Mouse (Mus musculus): Measurements from ENCODE around the gene Rcan3. TPM values are rescaled to one million over a fixed set of nuclear protein-coding genes. Genes with fewer than 3 reads are reported as not detected.
A peak's percentile ranks its signal among the peaks of the same experiment; 100 is the strongest.

The Rcan3 gene
- polyA plus RNA-seq, 1 experiment from 2014 or later, result 18.6 TPM

DNA sequence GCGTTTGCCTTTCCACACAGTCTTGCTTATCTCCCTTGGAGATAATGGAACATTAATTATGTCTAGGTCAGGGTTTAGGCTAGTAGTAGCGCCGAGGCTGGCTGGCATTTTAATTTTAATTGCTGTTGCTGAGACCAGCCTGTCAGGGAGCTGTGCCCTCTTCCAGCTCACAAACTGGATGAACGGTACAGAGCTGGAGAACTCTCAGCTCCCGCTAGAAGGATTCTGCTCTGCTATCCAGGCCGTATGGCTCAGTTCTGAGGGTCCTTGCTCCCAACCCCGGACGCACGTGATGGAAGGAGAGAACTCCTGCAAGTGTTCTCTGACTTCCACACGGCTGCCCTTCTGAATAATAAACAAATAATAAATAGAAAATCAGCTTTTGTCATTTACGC lies 739 bp upstream of the Rcan3 start:
- WGBS, result 31% methylated on average over 11 of the region's 11 CpGs
- ATAC-seq (ENCODE audit: low FRiP score), result peak; percentile 45; the same call in 1 of the 2 replicates
- Histone ChIP-seq H3K36me3 (replicated peaks) (no peaks in the 10 kb centered on the region), H3K9me3 (no peaks in the 10 kb centered on the region), H3K27me3 (peaks cover 6% of the 10 kb centered on the region), H3K4me1 (peaks cover 18% of the 10 kb centered on the region), H3K27ac (peak overlapping the region; percentile 61; the same call in 1 of the 2 replicates), H3K4me2 (peak overlapping the region; percentile 94), H3K9ac (peak overlapping the region; percentile 85), H3K4me3 (replicated peaks) (peak overlapping the region; percentile 72)

DNA sequence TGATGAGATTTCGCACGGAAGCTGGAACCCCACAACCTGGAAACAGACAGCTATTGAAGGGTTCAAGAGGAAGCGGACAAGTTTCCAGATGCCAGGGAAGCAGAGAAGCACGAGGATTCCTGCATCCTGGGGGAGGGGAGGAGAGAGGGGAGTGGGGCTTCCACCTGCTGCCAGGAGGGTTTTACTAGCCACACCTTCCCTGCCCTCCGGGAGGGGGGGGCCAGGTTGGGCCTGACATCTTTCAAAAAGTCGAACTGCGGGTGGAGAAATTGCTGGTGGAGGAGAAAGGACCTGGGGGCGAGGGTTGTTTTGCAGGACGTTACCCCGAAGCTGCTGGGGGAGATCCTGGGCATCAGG lies 589 bp downstream of the Rcan3 start:
- ATAC-seq (ENCODE audit: low FRiP score), result no peak
- 6% methylated on average over 10 of the region's 10 CpGs for WGBS
- peak overlapping the region; percentile 94 for H3K4me2 ChIP-seq
- H3K27ac ChIP-seq, result 0 out of 2 replicates have a peak overlapping the region, but pooled peaks have one; percentile 36
- H3K4me3 ChIP-seq (replicated peaks), result peak overlapping the region; percentile 72
- H3K9me3 ChIP-seq, result no peaks in the 10 kb centered on the region
- peak overlapping the region; percentile 85 for H3K9ac ChIP-seq
- peaks cover 6% of the 10 kb centered on the region for H3K27me3 ChIP-seq
- no peaks in the 10 kb centered on the region for H3K36me3 ChIP-seq (replicated peaks)
- H3K4me1 ChIP-seq, result peaks cover 13% of the 10 kb centered on the region

DNA sequence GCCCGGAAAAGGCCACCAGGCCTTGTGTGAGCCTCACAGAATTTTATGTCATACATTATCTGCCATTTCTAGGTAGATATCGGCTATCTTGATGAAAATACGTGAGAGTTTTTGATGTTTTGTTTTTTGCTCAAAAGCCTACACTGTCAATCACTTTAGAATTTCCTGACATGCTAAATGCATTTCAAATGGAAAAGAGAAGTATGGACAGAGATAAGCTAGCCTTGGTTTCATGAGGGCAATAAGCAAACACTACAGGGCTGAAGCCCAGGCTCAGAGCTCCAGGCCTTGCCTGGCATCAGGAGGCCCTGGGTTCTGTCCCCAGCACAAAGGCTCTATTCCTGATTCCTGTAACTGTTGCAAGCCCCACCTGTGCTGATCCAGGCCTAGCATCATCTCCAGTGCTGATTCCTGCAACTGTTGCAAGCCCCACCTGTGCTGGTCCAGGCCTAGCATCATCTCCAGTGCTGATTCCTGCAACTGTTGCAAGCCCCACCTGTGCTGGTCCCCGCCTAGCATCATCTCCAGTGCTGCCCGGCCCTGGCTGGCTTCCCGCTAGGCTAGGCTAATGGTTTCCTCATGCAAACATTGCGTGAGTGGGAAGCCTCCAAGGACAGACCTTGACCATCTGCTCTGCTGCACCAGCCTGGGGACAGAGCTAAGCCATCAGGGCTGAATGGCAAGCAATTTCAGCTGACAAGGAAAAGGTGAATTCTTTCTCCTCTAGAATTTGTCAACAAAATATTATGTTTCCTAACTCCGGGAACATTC lies 3.5 kb downstream of the Rcan3 start:
- no peak overlapping the region for H3K4me3 ChIP-seq (replicated peaks)
- H3K9me3 ChIP-seq, result no peaks in the 10 kb centered on the region
- no peak for ATAC-seq (ENCODE audit: low FRiP score)
- H3K36me3 ChIP-seq (replicated peaks), result no peaks in the 10 kb centered on the region
- peaks cover 13% of the 10 kb centered on the region for H3K4me1 ChIP-seq
- no peak overlapping the region for H3K4me2 ChIP-seq
- no peak overlapping the region for H3K27ac ChIP-seq
- 84% methylated on average over 8 of the region's 8 CpGs for WGBS
- H3K9ac ChIP-seq, result no peak overlapping the region
- peaks cover under 1% of the 10 kb centered on the region for H3K27me3 ChIP-seq

DNA sequence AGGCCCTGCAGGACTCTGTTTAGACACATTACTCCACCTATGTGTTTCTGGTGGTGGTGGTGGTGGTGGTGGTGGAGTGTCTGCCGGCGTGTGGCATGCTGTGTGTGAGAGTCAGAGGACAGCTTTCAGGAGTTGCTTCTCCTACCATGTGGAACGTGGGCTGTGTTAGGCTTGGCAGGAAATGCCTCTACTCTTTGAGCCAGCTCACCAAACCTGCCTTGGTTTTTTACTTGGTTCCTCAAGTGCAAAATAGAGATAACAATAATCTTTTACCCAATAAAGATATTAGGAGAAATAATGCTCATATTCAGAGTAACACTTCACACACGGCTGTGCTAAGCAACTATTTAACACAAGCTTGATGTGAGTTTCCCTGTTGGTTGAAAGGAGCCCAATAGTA lies 4.3 kb downstream of the Rcan3 start:
- 90% methylated on average over 4 of the region's 4 CpGs for WGBS
- ATAC-seq (ENCODE audit: low FRiP score), result no peak

DNA sequence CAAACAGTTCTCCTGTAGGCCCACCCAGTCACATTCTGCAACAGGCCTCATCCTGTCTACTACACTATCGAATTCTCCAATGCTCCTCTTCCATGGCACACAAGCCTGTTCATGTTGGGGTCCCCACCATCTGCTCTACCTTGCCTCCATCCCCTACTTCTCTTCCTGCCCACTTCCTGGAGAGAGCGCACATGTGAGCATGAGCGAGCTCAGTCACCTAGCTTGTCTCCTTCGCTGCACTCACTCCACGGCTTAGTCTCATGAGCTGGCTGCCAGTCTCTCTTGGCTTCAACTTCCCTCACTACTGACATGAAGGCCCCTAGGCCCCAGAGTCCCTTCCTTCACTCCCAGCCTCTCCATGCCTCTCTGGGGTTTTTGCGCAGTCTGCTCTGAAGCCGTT lies 7.1 kb downstream of the Rcan3 start:
- H3K9me3 ChIP-seq, result no peaks in the 10 kb centered on the region
- H3K4me2 ChIP-seq, result no peak overlapping the region
- no peaks in the 10 kb centered on the region; the same call in 1 of the 2 replicates for H3K27me3 ChIP-seq
- H3K4me3 ChIP-seq (replicated peaks), result no peak overlapping the region
- no peak overlapping the region for H3K27ac ChIP-seq
- no peaks in the 10 kb centered on the region for H3K4me1 ChIP-seq
- no peak for ATAC-seq (ENCODE audit: low FRiP score)
- H3K9ac ChIP-seq, result no peak overlapping the region
- peaks cover 15% of the 10 kb centered on the region; the same call in 1 of the 2 replicates for H3K36me3 ChIP-seq (replicated peaks)
- WGBS, result 95% methylated on average over 7 of the region's 7 CpGs

More for the DNA sequence above, 4.3 kb downstream of the Rcan3 start:
- no peak overlapping the region for H3K9ac ChIP-seq
- H3K27me3 ChIP-seq, result no peaks in the 10 kb centered on the region; the same call in 1 of the 2 replicates
- no peak overlapping the region for H3K4me2 ChIP-seq
- peaks cover 9% of the 10 kb centered on the region for H3K4me1 ChIP-seq
- H3K9me3 ChIP-seq, result no peaks in the 10 kb centered on the region
- H3K36me3 ChIP-seq (replicated peaks), result no peaks in the 10 kb centered on the region
- H3K4me3 ChIP-seq (replicated peaks), result no peak overlapping the region
- H3K27ac ChIP-seq, result no peak overlapping the region

DNA sequence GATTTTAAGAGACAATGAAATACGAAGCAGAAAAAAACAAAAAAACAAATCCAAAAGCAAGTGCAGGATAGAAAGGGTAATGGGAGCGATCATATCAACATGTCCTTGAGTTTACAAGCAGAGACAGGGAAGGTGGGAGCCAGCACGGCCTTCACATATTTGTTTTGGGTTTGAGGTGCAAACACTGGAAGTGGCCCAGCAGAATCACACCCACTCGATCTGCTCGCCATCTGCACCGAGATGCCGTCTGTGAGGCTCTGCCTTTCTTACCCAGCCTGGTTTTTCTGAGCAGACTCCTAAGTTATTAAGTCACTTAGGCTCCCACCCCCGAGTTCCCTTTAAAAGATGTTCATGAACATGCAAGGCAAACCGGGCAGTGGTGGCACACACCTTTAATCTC lies 8.0 kb downstream of the Rcan3 start:
- H3K4me1 ChIP-seq, result no peaks in the 10 kb centered on the region
- no peak overlapping the region for H3K9ac ChIP-seq
- no peak overlapping the region for H3K4me3 ChIP-seq (replicated peaks)
- 88% methylated on average over 9 of the region's 9 CpGs for WGBS
- H3K36me3 ChIP-seq (replicated peaks), result peaks cover 20% of the 10 kb centered on the region; the same call in 1 of the 2 replicates
- H3K4me2 ChIP-seq, result no peak overlapping the region
- ATAC-seq (ENCODE audit: low FRiP score), result no peak
- no peaks in the 10 kb centered on the region for H3K27me3 ChIP-seq
- H3K27ac ChIP-seq, result no peak overlapping the region
- no peaks in the 10 kb centered on the region for H3K9me3 ChIP-seq

DNA sequence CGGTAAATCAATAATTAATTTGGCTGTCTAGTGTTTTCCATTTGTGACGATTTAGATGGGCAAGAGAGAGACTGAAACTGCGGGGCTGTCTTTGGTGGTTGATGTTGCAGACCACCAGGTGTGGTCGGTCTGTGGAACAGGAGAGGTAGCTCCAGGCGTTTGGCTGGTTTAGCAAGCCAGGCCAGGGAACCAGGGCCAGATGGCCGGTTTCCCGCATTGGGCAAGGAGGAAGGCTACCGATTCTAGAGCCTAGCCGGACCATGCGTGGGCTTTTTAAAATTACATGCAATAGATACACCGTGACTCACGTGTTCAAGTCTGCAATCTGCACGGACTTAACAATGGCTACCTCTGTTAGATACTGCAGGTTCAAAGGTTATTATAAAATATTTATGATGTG lies 12.7 kb downstream of the Rcan3 start:
- peaks cover 40% of the 10 kb centered on the region for H3K36me3 ChIP-seq (replicated peaks)
- no peak for ATAC-seq (ENCODE audit: low FRiP score)

DNA sequence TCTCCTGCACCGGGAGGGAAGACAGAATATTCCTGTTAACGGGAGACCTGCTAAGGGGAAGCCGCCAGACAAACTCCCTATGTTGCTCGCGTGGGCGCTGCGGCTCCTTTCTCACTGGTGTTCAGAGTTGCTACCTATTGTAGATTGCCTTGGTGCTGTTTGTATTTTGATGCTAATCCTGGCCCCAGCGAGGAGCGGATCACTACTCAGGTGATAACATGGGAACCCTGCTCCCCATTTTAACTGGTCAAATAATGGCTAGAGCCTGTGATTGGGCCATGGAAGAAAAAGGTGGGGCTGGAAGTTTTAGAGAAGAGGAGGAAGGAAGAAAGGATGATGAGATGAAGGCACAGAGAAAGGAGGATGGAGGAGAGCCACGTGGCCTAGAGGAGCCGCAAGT lies 13.2 kb downstream of the Rcan3 start:
- no peaks in the 10 kb centered on the region for H3K27me3 ChIP-seq
- H3K27ac ChIP-seq, result no peak overlapping the region
- ATAC-seq (ENCODE audit: low FRiP score), result no peak
- no peak overlapping the region for H3K4me3 ChIP-seq (replicated peaks)
- no peak overlapping the region for H3K9ac ChIP-seq
- 84% methylated on average over 11 of the region's 11 CpGs for WGBS
- H3K36me3 ChIP-seq (replicated peaks), result peaks cover 40% of the 10 kb centered on the region
- no peak overlapping the region for H3K4me2 ChIP-seq
- no peaks in the 10 kb centered on the region for H3K9me3 ChIP-seq
- no peaks in the 10 kb centered on the region for H3K4me1 ChIP-seq

More for the DNA sequence above, 12.7 kb downstream of the Rcan3 start:
- 95% methylated on average over 13 of the region's 13 CpGs for WGBS
- no peaks in the 10 kb centered on the region for H3K27me3 ChIP-seq
- H3K4me2 ChIP-seq, result no peak overlapping the region
- no peak overlapping the region for H3K4me3 ChIP-seq (replicated peaks)
- no peaks in the 10 kb centered on the region for H3K9me3 ChIP-seq
- H3K9ac ChIP-seq, result no peak overlapping the region
- no peak overlapping the region for H3K27ac ChIP-seq
- no peaks in the 10 kb centered on the region for H3K4me1 ChIP-seq

DNA sequence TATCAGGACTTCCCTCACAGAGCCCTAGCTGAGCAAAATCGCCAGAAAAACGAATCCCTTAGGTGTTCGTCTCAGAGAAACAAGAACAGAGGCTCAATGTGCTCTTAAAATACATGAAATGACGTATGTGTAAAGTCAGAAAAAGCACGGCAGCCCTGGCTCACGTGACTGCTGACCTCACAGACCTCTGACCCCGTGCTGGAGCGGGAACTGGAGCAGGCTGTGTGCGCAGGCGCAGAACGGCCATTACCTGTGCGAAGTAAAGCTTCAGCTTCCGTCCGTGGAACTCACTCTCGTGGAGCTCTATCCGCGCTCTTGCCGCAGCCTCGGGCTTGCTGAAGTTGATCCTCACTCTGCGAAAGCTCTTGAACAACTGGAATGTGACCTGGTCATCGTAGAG lies 13.7 kb downstream of the Rcan3 start:
- Histone ChIP-seq H3K4me3 (replicated peaks) (no peak overlapping the region), H3K36me3 (replicated peaks) (peaks cover 42% of the 10 kb centered on the region), H3K27ac (no peak overlapping the region), H3K9me3 (no peaks in the 10 kb centered on the region), H3K4me2 (no peak overlapping the region), H3K9ac (no peak overlapping the region), H3K27me3 (no peaks in the 10 kb centered on the region), H3K4me1 (no peaks in the 10 kb centered on the region)
- ATAC-seq (ENCODE audit: low FRiP score), result no peak
- 90% methylated on average over 21 of the region's 21 CpGs for WGBS

DNA sequence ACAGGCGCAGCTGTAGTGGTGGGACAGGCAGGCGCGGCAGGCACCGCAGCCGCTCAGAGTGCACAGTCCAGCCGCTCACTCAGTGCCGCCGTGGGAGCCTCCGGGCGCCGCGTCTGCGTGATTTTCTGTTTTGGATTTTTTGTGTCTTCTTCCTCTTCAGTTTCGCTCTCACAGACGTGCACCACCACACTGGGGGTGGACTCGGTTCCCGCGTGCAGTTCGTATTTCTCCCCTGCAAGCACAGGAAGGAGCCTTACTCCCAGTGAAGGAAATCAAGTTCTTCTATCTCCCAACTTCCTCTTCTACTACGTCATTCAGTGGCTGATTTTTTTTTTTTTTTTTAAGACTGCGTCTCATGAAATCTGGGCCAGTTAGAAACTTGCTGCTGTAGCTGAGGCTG lies 17.3 kb downstream of the Rcan3 start:
- Histone ChIP-seq H3K4me1 (no peaks in the 10 kb centered on the region), H3K9me3 (no peaks in the 10 kb centered on the region), H3K27ac (no peak overlapping the region), H3K4me2 (no peak overlapping the region), H3K9ac (no peak overlapping the region), H3K27me3 (no peaks in the 10 kb centered on the region), H3K4me3 (replicated peaks) (no peak overlapping the region), H3K36me3 (replicated peaks) (peaks cover 33% of the 10 kb centered on the region)
- WGBS, result 94% methylated on average over 21 of the region's 21 CpGs
- ATAC-seq (ENCODE audit: low FRiP score), result no peak

DNA sequence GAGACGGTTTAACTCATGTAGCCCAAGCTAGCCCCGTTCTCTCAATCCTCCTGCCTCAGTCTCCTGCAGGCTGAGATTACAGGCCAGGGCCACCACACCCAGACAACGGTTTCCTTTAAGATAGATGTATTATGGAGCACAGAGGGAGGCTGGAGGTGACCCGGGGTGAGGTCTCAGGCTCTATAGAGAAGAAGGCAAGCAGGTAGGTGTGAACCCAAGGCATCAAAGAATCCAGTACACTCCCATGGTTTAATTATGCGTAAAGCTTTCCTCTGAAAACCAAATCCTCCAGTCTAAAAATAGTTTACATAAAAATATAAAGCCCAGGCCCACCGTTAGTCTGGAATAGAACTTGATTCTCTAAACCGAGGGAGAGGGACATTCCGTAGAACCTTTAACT lies 20.2 kb downstream of the Rcan3 start:
- ATAC-seq (ENCODE audit: low FRiP score), result no peak
- WGBS, result 84% methylated on average over 8 of the region's 8 CpGs

DNA sequence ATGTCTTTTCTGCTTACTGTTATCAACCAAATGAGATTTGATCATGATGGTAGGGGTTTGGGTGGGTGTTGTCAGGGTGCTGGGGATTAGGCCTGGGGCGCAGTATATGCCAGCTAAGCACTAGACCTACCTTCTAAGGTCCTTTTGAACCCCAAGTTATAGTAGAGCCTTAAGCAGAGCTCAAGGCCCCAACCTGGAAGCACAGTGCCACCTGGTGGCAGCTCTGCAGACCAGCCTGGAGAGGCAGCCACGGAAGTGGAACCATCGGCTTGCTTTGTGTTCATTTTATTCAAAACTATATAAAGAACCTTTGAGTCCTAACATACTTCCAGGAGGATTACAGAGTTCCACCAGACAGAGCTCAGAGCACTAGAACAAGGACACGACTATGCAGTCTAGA lies 22.0 kb downstream of the Rcan3 start:
- Histone ChIP-seq H3K4me2 (no peak overlapping the region), H3K9me3 (no peaks in the 10 kb centered on the region), H3K9ac (no peak overlapping the region), H3K27ac (no peak overlapping the region), H3K4me1 (no peaks in the 10 kb centered on the region), H3K27me3 (no peaks in the 10 kb centered on the region), H3K4me3 (replicated peaks) (no peak overlapping the region), H3K36me3 (replicated peaks) (peaks cover 14% of the 10 kb centered on the region)
- no peak for ATAC-seq (ENCODE audit: low FRiP score)
- WGBS, result 44% methylated on average over 4 of the region's 4 CpGs

More for the DNA sequence above, 20.2 kb downstream of the Rcan3 start:
- peaks cover 24% of the 10 kb centered on the region for H3K36me3 ChIP-seq (replicated peaks)
- no peaks in the 10 kb centered on the region for H3K9me3 ChIP-seq
- H3K27ac ChIP-seq, result no peak overlapping the region
- H3K4me1 ChIP-seq, result no peaks in the 10 kb centered on the region
- no peak overlapping the region for H3K4me3 ChIP-seq (replicated peaks)
- no peak overlapping the region for H3K4me2 ChIP-seq
- H3K9ac ChIP-seq, result no peak overlapping the region
- no peaks in the 10 kb centered on the region for H3K27me3 ChIP-seq

DNA sequence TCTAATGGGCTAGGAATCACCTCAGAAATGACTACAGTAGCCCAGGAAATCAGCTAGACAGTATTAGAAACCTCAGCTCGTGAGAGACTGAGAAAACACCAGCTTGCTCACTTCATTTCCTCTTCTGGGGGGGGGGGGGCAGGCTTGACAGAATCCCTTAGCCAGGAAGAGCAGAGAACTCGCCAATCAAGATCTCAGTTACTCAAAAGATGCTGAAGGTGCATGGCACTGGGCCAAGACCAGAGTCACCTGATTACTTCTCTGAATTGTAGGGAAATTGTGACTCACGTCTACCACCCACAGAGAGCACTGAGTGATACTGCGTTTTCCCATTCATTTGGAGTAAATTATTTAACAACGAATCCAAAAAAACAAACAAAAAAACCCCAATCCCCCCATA lies 27.5 kb downstream of the Rcan3 start:
- Histone ChIP-seq H3K4me3 (replicated peaks) (no peak overlapping the region), H3K27me3 (no peaks in the 10 kb centered on the region), H3K4me1 (peaks cover 5% of the 10 kb centered on the region; the same call in 1 of the 2 replicates), H3K4me2 (no peak overlapping the region), H3K9me3 (no peaks in the 10 kb centered on the region), H3K36me3 (replicated peaks) (no peaks in the 10 kb centered on the region), H3K9ac (no peak overlapping the region), H3K27ac (no peak overlapping the region)
- 58% methylated on average over 5 of the region's 5 CpGs for WGBS
- no peak for ATAC-seq (ENCODE audit: low FRiP score)
